Mouse (Mus musculus): ENCODE results near the gene Thnsl2. TPM values are rescaled to one million over a fixed set of nuclear protein-coding genes. Genes with fewer than 3 reads are reported as not detected.

The Thnsl2 gene
- total and polyA plus RNA-seq, 3 experiments: not detected

- TF ChIP-seq TBP (conservative IDR thresholded peaks at IDR 0.05; ENCODE audit: low read depth, low read length) (no peak), NELFE (IDR thresholded peaks at IDR 0.05; ENCODE audit: low read depth, low read length) (no peak), RAD21 (IDR thresholded peaks at IDR 0.05; ENCODE audit: low read depth, low read length) (peak; percentile 82), ETS1 (conservative IDR thresholded peaks at IDR 0.05; ENCODE audit: low read depth, low read length) (no peak), POLR2AphosphoS2 (IDR thresholded peaks at IDR 0.05; ENCODE audit: low read depth, low read length) (no peak)
Observed at GRCm38 (mm10) chr6:71149534-71149933, 5.3 kb upstream of the Thnsl2 start (continued).

- Histone ChIP-seq H3K9ac (ENCODE audit: insufficient read depth, low read depth) (no peak overlapping the region), H3K4me3 (replicated peaks in 1 of 3; ENCODE audit: low read depth in 2 of 3, low read length in 2 of 3, poor library complexity in 1 of 3) (no peak overlapping the region), H3K36me3 (replicated peaks in 1 of 2; ENCODE audit: control insufficient read depth in 1 of 2, insufficient read depth in 1 of 2, low read length in 1 of 2) (no peaks in the 10 kb centered on the region), H3K27me3 (replicated peaks) (no peaks in the 10 kb centered on the region), H3K4me1 (ENCODE audit: control insufficient read depth in 1 of 2, insufficient read depth in 2 of 2) (0 out of 4 replicates have a peak, but pooled peaks cover 0 to 3% of the 10 kb centered on the region in 2 experiments), H3K79me2 (replicated peaks; ENCODE audit: control insufficient read depth, extremely low read depth, insufficient read depth, poor library complexity, severe bottlenecking) (no peaks in the 10 kb centered on the region), H3K27ac (ENCODE audit: insufficient read depth, low read depth) (no peak overlapping the region), H3K4me2 (ENCODE audit: insufficient read depth, low read depth, poor library complexity, severe bottlenecking) (peak overlapping the region; percentile 63; the same call in 1 of the 2 replicates), H3K9me3 (replicated peaks; ENCODE audit: low read length) (no peaks in the 10 kb centered on the region)
- TF ChIP-seq UBTF (IDR thresholded peaks at IDR 0.05; ENCODE audit: low read depth, low read length): no peak
- no peak for TF ChIP-seq USF2 (conservative IDR thresholded peaks at IDR 0.05; ENCODE audit: low read depth, low read length)
- TF ChIP-seq MAFK (IDR thresholded peaks at IDR 0.05; ENCODE audit: insufficient replicate concordance, low read length): no peak
- TF ChIP-seq ETS1 (conservative IDR thresholded peaks at IDR 0.05; ENCODE audit: low read depth, low read length): no peak
- TF ChIP-seq MEF2A (IDR thresholded peaks at IDR 0.05; ENCODE audit: borderline replicate concordance, low read depth, low read length): no peak
- no peak for TF ChIP-seq POLR2AphosphoS2 (IDR thresholded peaks at IDR 0.05; ENCODE audit: low read depth, low read length)
- no peak for TF ChIP-seq IRF4 (IDR thresholded peaks at IDR 0.05; ENCODE audit: low read depth, low read length)
- TF ChIP-seq TBP (conservative IDR thresholded peaks at IDR 0.05; ENCODE audit: low read depth, low read length): no peak
- TF ChIP-seq CHD1 (IDR thresholded peaks at IDR 0.05; ENCODE audit: low read depth, low read length): no peak
- TF ChIP-seq E2F4 (IDR thresholded peaks at IDR 0.05; ENCODE audit: insufficient replicate concordance, low read depth, low read length): no peak
- TF ChIP-seq ELF1 (IDR thresholded peaks at IDR 0.05; ENCODE audit: low read depth, low read length): no peak
- no peak for TF ChIP-seq USF1 (IDR thresholded peaks at IDR 0.05; ENCODE audit: low read depth, low read length)
- TF ChIP-seq ZC3H11A (IDR thresholded peaks at IDR 0.05; ENCODE audit: low read depth, low read length): no peak
- in situ Hi-C loops (cut with MboI; ENCODE audit: low pct_ligation_motif_present, low pct_unique_long_range_greater_than_20kb, low sequenced_read_pairs): loop anchor here (25.0 kb wide), 1 partner anchor 336 kb away; no protein-coding TSS in a partner anchor
- DNase-seq (ENCODE audit: extremely low read depth): no peak
- dilution Hi-C loops (cut with MboI; ENCODE audit: extremely low pct_ligation_motif_present, extremely low pct_unique_long_range_greater_than_20kb, low sequenced_read_pairs): no loop called here
Observed at GRCm38 (mm10) chr6:71148336-71148735, 4.1 kb upstream of the Thnsl2 start.

- Histone ChIP-seq H3K4me1 (ENCODE audit: control insufficient read depth in 1 of 2, insufficient read depth in 2 of 2) (0 out of 4 replicates have a peak, but pooled peaks cover 0 to 3% of the 10 kb centered on the region in 2 experiments), H3K4me3 (replicated peaks in 1 of 3; ENCODE audit: low read depth in 2 of 3, low read length in 2 of 3, poor library complexity in 1 of 3) (no peak overlapping the region), H3K36me3 (replicated peaks in 1 of 2; ENCODE audit: control insufficient read depth in 1 of 2, insufficient read depth in 1 of 2, low read length in 1 of 2) (no peaks in the 10 kb centered on the region), H3K4me2 (ENCODE audit: insufficient read depth, low read depth, poor library complexity, severe bottlenecking) (no peak overlapping the region), H3K27me3 (replicated peaks) (no peaks in the 10 kb centered on the region), H3K79me2 (replicated peaks; ENCODE audit: control insufficient read depth, extremely low read depth, insufficient read depth, poor library complexity, severe bottlenecking) (no peaks in the 10 kb centered on the region), H3K9me3 (replicated peaks; ENCODE audit: low read length) (no peaks in the 10 kb centered on the region), H3K9ac (ENCODE audit: insufficient read depth, low read depth) (no peak overlapping the region), H3K27ac (ENCODE audit: insufficient read depth, low read depth) (no peak overlapping the region)
- dilution Hi-C loops (cut with MboI; ENCODE audit: extremely low pct_ligation_motif_present, extremely low pct_unique_long_range_greater_than_20kb, low sequenced_read_pairs) (no loop called here), in situ Hi-C loops (cut with MboI; ENCODE audit: low pct_ligation_motif_present, low pct_unique_long_range_greater_than_20kb, low sequenced_read_pairs) (loop anchor here (25.0 kb wide), 1 partner anchor 333 kb away; no protein-coding TSS in a partner anchor)
- no peak for TF ChIP-seq MAZ (IDR thresholded peaks at IDR 0.05; ENCODE audit: low read depth, low read length)
- no peak for TF ChIP-seq GABPA (IDR thresholded peaks at IDR 0.05; ENCODE audit: insufficient replicate concordance, low read depth, low read length)
- TF ChIP-seq TCF12 (IDR thresholded peaks at IDR 0.05; ENCODE audit: low read depth, low read length): no peak
- no peak for TF ChIP-seq CHD2 (IDR thresholded peaks at IDR 0.05; ENCODE audit: low read length)
- TF ChIP-seq MYC (IDR thresholded peaks at IDR 0.05; ENCODE audit: low read depth, low read length): no peak
- no peak for TF ChIP-seq RCOR1 (conservative IDR thresholded peaks at IDR 0.05; ENCODE audit: low read depth, low read length)
- no peak for TF ChIP-seq E2F4 (IDR thresholded peaks at IDR 0.05; ENCODE audit: insufficient replicate concordance, low read depth, low read length)
- TF ChIP-seq USF2 (conservative IDR thresholded peaks at IDR 0.05; ENCODE audit: low read depth, low read length): no peak
- TF ChIP-seq ZNF384 (IDR thresholded peaks at IDR 0.05; ENCODE audit: low read depth, low read length): no peak
- TF ChIP-seq HCFC1 (IDR thresholded peaks at IDR 0.05; ENCODE audit: low read depth, low read length): no peak
- TF ChIP-seq POLR2AphosphoS2 (IDR thresholded peaks at IDR 0.05; ENCODE audit: low read depth, low read length): no peak
- no peak for TF ChIP-seq ELF1 (IDR thresholded peaks at IDR 0.05; ENCODE audit: low read depth, low read length)
- TF ChIP-seq MXI1 (IDR thresholded peaks at IDR 0.05; ENCODE audit: low read depth, low read length): no peak
- no peak for TF ChIP-seq MAFK (IDR thresholded peaks at IDR 0.05; ENCODE audit: insufficient replicate concordance, low read length)
- no peak for TF ChIP-seq ZC3H11A (IDR thresholded peaks at IDR 0.05; ENCODE audit: low read depth, low read length)
- TF ChIP-seq ETS1 (conservative IDR thresholded peaks at IDR 0.05; ENCODE audit: low read depth, low read length): no peak
- DNase-seq (ENCODE audit: extremely low read depth): no peak
Observed at GRCm38 (mm10) chr6:71145288-71145989, 1.2 kb upstream of the Thnsl2 start.

All from CH12.LX (cell line).